Mouse (Mus musculus) heart, embryonic 12.5 days (tissue): Measurements from ENCODE around the gene Parvb. TPM values are rescaled to one million over a fixed set of nuclear protein-coding genes. Genes with fewer than 3 reads are reported as not detected.

Experiments used
- ATAC-seq: fragments of 200-750 bp; cut with Nextera tagmentation; 2 replicates; pipeline ENCODE4 v1.8.0; 2017; ENCODE audit warnings: moderate TSS enrichment, moderate library complexity; ENCODE audit not compliant: insufficient number of reproducible peaks, low FRiP score
- H3K27ac ChIP-seq: fragments of 300-500 bp; sonication (generic); 2 replicates; pipeline ENCODE4 v1.5.1; 2016; ENCODE audit warnings: mild to moderate bottlenecking, moderate library complexity; ENCODE audit not compliant: poor library complexity, severe bottlenecking
- H3K27me3 ChIP-seq: fragments of 300-500 bp; sonication (generic); replicated peaks from 2 replicates; pipeline ENCODE4 v1.6.1; 2016; ENCODE audit warnings: mild to moderate bottlenecking, moderate library complexity
- H3K36me3 ChIP-seq: fragments of 300-500 bp; sonication (generic); 2 replicates; pipeline ENCODE4 v1.6.1; 2016; ENCODE audit warnings: mild to moderate bottlenecking, moderate library complexity
- H3K4me1 ChIP-seq: fragments of 300-500 bp; sonication (generic); replicated peaks from 2 replicates; pipeline ENCODE4 v1.6.1; 2016; ENCODE audit warnings: mild to moderate bottlenecking
- H3K4me2 ChIP-seq: fragments of 300-500 bp; sonication (generic); 2 replicates; pipeline ENCODE4 v1.6.1; 2016; ENCODE audit warnings: mild to moderate bottlenecking, moderate library complexity
- H3K4me3 ChIP-seq: fragments of 300-500 bp; sonication (generic); 2 replicates; pipeline ENCODE4 v1.5.1; 2016; ENCODE audit warnings: mild to moderate bottlenecking
- H3K9ac ChIP-seq: fragments of 300-500 bp; sonication (generic); 2 replicates; pipeline ENCODE4 v1.6.1; 2016; ENCODE audit warnings: mild to moderate bottlenecking, moderate library complexity
- H3K9me3 ChIP-seq: fragments of 300-500 bp; sonication (generic); replicated peaks from 2 replicates; pipeline ENCODE4 v1.6.1; 2016; ENCODE audit warnings: mild to moderate bottlenecking, moderate library complexity
- WGBS: fragments of 180-500 bp; shearing (Covaris S2); methylation state at CpG from one replicate; pipeline ENCODE4 v1.1.7; 2016; 5-methylcytosine and 5-hydroxymethylcytosine counted together
- polyA plus RNA-seq: library from polyadenylated mRNA; unstranded; fragments of >200 nt; fragmentation: Nextera tagmentation; extraction: Ambion mirVana; gene quantifications from 2 replicates; pipeline ENCODE4 v1.2.1, GENCODE M21; 2016

Gene Parvb
- polyA plus RNA-seq, 1 experiment from 2014 or later = 13.5 TPM

GRCm38 (mm10) chr15:84210461-84210860 is 21.4 kb upstream of the Parvb start:
- WGBS = 86% methylated on average over 13 of the region's 13 CpGs
- Histone ChIP-seq H3K27ac (peak overlapping the region; percentile 67), H3K36me3 (peaks cover 87% of the 10 kb centered on the region), H3K4me3 (no peak overlapping the region), H3K4me1 (peaks cover 26% of the 10 kb centered on the region), H3K27me3 (no peaks in the 10 kb centered on the region), H3K9me3 (no peaks in the 10 kb centered on the region), H3K9ac (no peak overlapping the region), H3K4me2 (no peak overlapping the region)
- peak; percentile 23; the same call in 1 of the 2 replicates for ATAC-seq

GRCm38 (mm10) chr15:84210941-84211340 is 20.9 kb upstream of the Parvb start:
- Histone ChIP-seq H3K9ac (no peak overlapping the region), H3K4me3 (no peak overlapping the region), H3K9me3 (no peaks in the 10 kb centered on the region), H3K4me2 (no peak overlapping the region), H3K36me3 (peaks cover 82% of the 10 kb centered on the region), H3K4me1 (peaks cover 30% of the 10 kb centered on the region), H3K27me3 (no peaks in the 10 kb centered on the region), H3K27ac (no peak overlapping the region)
- no peak for ATAC-seq
- WGBS = 92% methylated on average over 13 of the region's 13 CpGs

- Histone ChIP-seq H3K27ac (no peak overlapping the region), H3K4me2 (no peak overlapping the region), H3K4me1 (peaks cover 36% of the 10 kb centered on the region), H3K27me3 (no peaks in the 10 kb centered on the region), H3K36me3 (peaks cover 76% of the 10 kb centered on the region), H3K4me3 (no peak overlapping the region), H3K9ac (no peak overlapping the region), H3K9me3 (no peaks in the 10 kb centered on the region)
- ATAC-seq = no peak
- 71% methylated on average over 4 of the region's 4 CpGs for WGBS
Observed at GRCm38 (mm10) chr15:84211564-84211963, 20.3 kb upstream of the Parvb start.

- Histone ChIP-seq H3K9ac (no peak overlapping the region), H3K27me3 (no peaks in the 10 kb centered on the region), H3K4me2 (no peak overlapping the region), H3K4me1 (peaks cover 42% of the 10 kb centered on the region), H3K4me3 (no peak overlapping the region), H3K9me3 (no peaks in the 10 kb centered on the region), H3K27ac (no peak overlapping the region; the same call in 1 of the 2 replicates), H3K36me3 (peaks cover 70% of the 10 kb centered on the region)
- WGBS = 50% methylated on average over 6 of the region's 6 CpGs
- no peak for ATAC-seq
Observed at GRCm38 (mm10) chr15:84212031-84212755, 19.6 kb upstream of the Parvb start.

- no peak overlapping the region for H3K9ac ChIP-seq
- H3K27me3 ChIP-seq = no peaks in the 10 kb centered on the region
Observed at GRCm38 (mm10) chr15:84212756-84213105, 19.1 kb upstream of the Parvb start.

GRCm38 (mm10) chr15:84213162-84213739 is 18.6 kb upstream of the Parvb start:
- H3K4me2 ChIP-seq = no peak overlapping the region
- H3K4me1 ChIP-seq = peaks cover 48% of the 10 kb centered on the region
- no peaks in the 10 kb centered on the region for H3K27me3 ChIP-seq
- 75% methylated on average over 6 of the region's 6 CpGs for WGBS
- H3K9ac ChIP-seq = no peak overlapping the region
- peaks cover 62% of the 10 kb centered on the region for H3K36me3 ChIP-seq
- H3K9me3 ChIP-seq = no peaks in the 10 kb centered on the region
- no peak overlapping the region for H3K4me3 ChIP-seq
- ATAC-seq = no peak
- H3K27ac ChIP-seq = no peak overlapping the region

More at GRCm38 (mm10) chr15:84212756-84213105, 19.1 kb upstream of the Parvb start:
- no peak for ATAC-seq
- WGBS = 85% methylated on average over 2 of the region's 2 CpGs
- H3K4me3 ChIP-seq = no peak overlapping the region
- H3K4me2 ChIP-seq = no peak overlapping the region
- no peaks in the 10 kb centered on the region for H3K9me3 ChIP-seq
- H3K4me1 ChIP-seq = peaks cover 43% of the 10 kb centered on the region
- H3K36me3 ChIP-seq = peaks cover 65% of the 10 kb centered on the region
- no peak overlapping the region for H3K27ac ChIP-seq

- Histone ChIP-seq H3K4me2 (no peak overlapping the region), H3K36me3 (peaks cover 51% of the 10 kb centered on the region)
Observed at GRCm38 (mm10) chr15:84214476-84214875, 17.4 kb upstream of the Parvb start.

GRCm38 (mm10) chr15:84215273-84215672 is 16.6 kb upstream of the Parvb start:
- no peak overlapping the region for H3K9ac ChIP-seq
- H3K4me3 ChIP-seq = no peak overlapping the region
- no peaks in the 10 kb centered on the region for H3K27me3 ChIP-seq
- H3K27ac ChIP-seq = no peak overlapping the region
- no peaks in the 10 kb centered on the region for H3K9me3 ChIP-seq
- 72% methylated on average over 2 of the region's 2 CpGs for WGBS
- H3K4me1 ChIP-seq = peaks cover 57% of the 10 kb centered on the region
- H3K4me2 ChIP-seq = no peak overlapping the region
- ATAC-seq = no peak
- H3K36me3 ChIP-seq = peaks cover 43% of the 10 kb centered on the region

More at GRCm38 (mm10) chr15:84214476-84214875, 17.4 kb upstream of the Parvb start:
- Histone ChIP-seq H3K4me1 (peaks cover 60% of the 10 kb centered on the region), H3K27ac (no peak overlapping the region), H3K9ac (no peak overlapping the region), H3K9me3 (no peaks in the 10 kb centered on the region), H3K27me3 (no peaks in the 10 kb centered on the region), H3K4me3 (no peak overlapping the region)
- WGBS = 74% methylated on average over 7 of the region's 7 CpGs
- no peak for ATAC-seq

GRCm38 (mm10) chr15:84216026-84216425 is 15.8 kb upstream of the Parvb start:
- no peak overlapping the region for H3K9ac ChIP-seq
- no peak overlapping the region for H3K4me3 ChIP-seq
- no peak overlapping the region for H3K27ac ChIP-seq
- H3K4me2 ChIP-seq = no peak overlapping the region
- H3K4me1 ChIP-seq = peaks cover 57% of the 10 kb centered on the region
- no peaks in the 10 kb centered on the region for H3K27me3 ChIP-seq
- peaks cover 36% of the 10 kb centered on the region for H3K36me3 ChIP-seq
- no peaks in the 10 kb centered on the region for H3K9me3 ChIP-seq
- no peak for ATAC-seq

- 37% methylated on average over 7 of the region's 7 CpGs for WGBS
- H3K36me3 ChIP-seq = peaks cover 30% of the 10 kb centered on the region
- H3K27me3 ChIP-seq = no peaks in the 10 kb centered on the region
- H3K9me3 ChIP-seq = no peaks in the 10 kb centered on the region
- H3K27ac ChIP-seq = peak overlapping the region; percentile 1; the same call in 1 of the 2 replicates
- no peak overlapping the region for H3K9ac ChIP-seq
- no peak overlapping the region for H3K4me2 ChIP-seq
- ATAC-seq = no peak
- no peak overlapping the region for H3K4me3 ChIP-seq
- peaks cover 57% of the 10 kb centered on the region for H3K4me1 ChIP-seq
Observed at GRCm38 (mm10) chr15:84216461-84217084, 15.3 kb upstream of the Parvb start.

GRCm38 (mm10) chr15:84217969-84218782 is 13.7 kb upstream of the Parvb start:
- Histone ChIP-seq H3K4me2 (no peak overlapping the region), H3K4me1 (peaks cover 56% of the 10 kb centered on the region)
- WGBS = 40% methylated on average over 23 of the region's 23 CpGs

More at GRCm38 (mm10) chr15:84217969-84218782, 13.7 kb upstream of the Parvb start:
- H3K9ac ChIP-seq = no peak overlapping the region
- H3K27ac ChIP-seq = peak overlapping the region; percentile 67; the same call in 1 of the 2 replicates
- no peaks in the 10 kb centered on the region for H3K27me3 ChIP-seq
- no peaks in the 10 kb centered on the region for H3K9me3 ChIP-seq
- no peak for ATAC-seq
- no peak overlapping the region for H3K4me3 ChIP-seq
- H3K36me3 ChIP-seq = peaks cover 22% of the 10 kb centered on the region
